Mouse (Mus musculus) olfactory bulb, adult 2 months (tissue): ENCODE data around the gene Tbx10.

ENCODE experiments used
- CTCF ChIP-seq: fragments of 200-500 bp; IDR thresholded peaks from 2 replicates; pipeline ENCODE4 v1.5.1; 2012; ENCODE audit warnings: low read depth, mild to moderate bottlenecking, low read length, moderate library complexity; ENCODE audit not compliant: insufficient read depth
- POLR2A ChIP-seq: fragments of 200-500 bp; IDR thresholded peaks from 2 replicates; pipeline ENCODE4 v1.6.1; 2012; ENCODE audit warnings: mild to moderate bottlenecking, low read depth, low read length, moderate library complexity; ENCODE audit not compliant: insufficient read depth

- TF ChIP-seq CTCF (no peak), POLR2A (no peak)
These were observed 44.0 kb upstream of the Tbx10 start for GRCm38 (mm10) chr19:3948546-3948945.
